Mouse (Mus musculus) bone marrow, adult 2 months (tissue): ENCODE results near the gene Sdk1.

Experiments used
- CTCF ChIP-seq: fragments of 200-500 bp; IDR thresholded peaks from 2 replicates; pipeline ENCODE4 v1.5.1; 2011; ENCODE audit warnings: low read length, control low read depth; ENCODE audit not compliant: control insufficient read depth, insufficient read depth
- POLR2A ChIP-seq: fragments of 200-500 bp; IDR thresholded peaks from 2 replicates; pipeline ENCODE4 v1.6.1; 2011; ENCODE audit warnings: low read depth, mild to moderate bottlenecking, control low read depth, low read length, borderline replicate concordance; ENCODE audit not compliant: control insufficient read depth

GRCm38 (mm10) chr5:142242597-142242996, 1001.3 kb downstream of the Sdk1 start:
- TF ChIP-seq CTCF (no peak), POLR2A (no peak)
